Mouse (Mus musculus) hindlimb bud, embryonic 11.5 days (tissue): ENCODE measurements around the gene Gm49383.
A peak's percentile ranks its signal among the peaks of the same experiment; 100 is the strongest.

Experiments
- DNase-seq: peaks from one replicate; pipeline ENCODE4 v3.0.0-alpha.2; 2012; ENCODE audit warnings: low read depth, low spot score; ENCODE audit errors: extremely low spot score

Gene Gm49383

GRCm38 (mm10) chr12:69204052-69204833, 7.3 kb upstream of the Gm49383 start, which contains the start of gene Gm49384:
Gene Gm49384, minus strand, starts transcription at chr12:69204267.
- no peak for DNase-seq

GRCm38 (mm10) chr12:69198985-69199384, 2.1 kb upstream of the Gm49383 start:
- DNase-seq = no peak

- DNase-seq = peak; percentile 49
Measured at GRCm38 (mm10) chr12:69198164-69198535, 1.2 kb upstream of the Gm49383 start, which contains the start of gene Dnaaf2. Gene Dnaaf2, minus strand, starts transcription at chr12:69198429.

- no peak for DNase-seq
Measured at GRCm38 (mm10) chr12:69197378-69198163, 667 bp upstream of the Gm49383 start.

GRCm38 (mm10) chr12:69192637-69193036, 4.3 kb downstream of the Gm49383 start:
- DNase-seq = no peak

- no peak for DNase-seq
Measured at GRCm38 (mm10) chr12:69191396-69191795, 5.5 kb downstream of the Gm49383 start.

- no peak for DNase-seq
Measured at GRCm38 (mm10) chr12:69190522-69190921, 6.4 kb downstream of the Gm49383 start.

GRCm38 (mm10) chr12:69190074-69190473, 6.8 kb downstream of the Gm49383 start:
- no peak for DNase-seq

- no peak for DNase-seq
Measured at GRCm38 (mm10) chr12:69186811-69187471, 10.0 kb downstream of the Gm49383 start.

- no peak for DNase-seq
Measured at GRCm38 (mm10) chr12:69185371-69185770, 11.5 kb downstream of the Gm49383 start.

GRCm38 (mm10) chr12:69184342-69185295, 12.3 kb downstream of the Gm49383 start:
- DNase-seq = no peak

GRCm38 (mm10) chr12:69183583-69184308, 13.2 kb downstream of the Gm49383 start, which contains the start of the genes Rpl36al and Mgat2:
Gene Rpl36al, minus strand, starts transcription at chr12:69184083.
Gene Mgat2, plus strand, starts transcription at chr12:69184157.
- peak; percentile 98 for DNase-seq

GRCm38 (mm10) chr12:69181800-69182199, 15.1 kb downstream of the Gm49383 start:
- no peak for DNase-seq

GRCm38 (mm10) chr12:69179371-69179770, 17.5 kb downstream of the Gm49383 start:
- no peak for DNase-seq

GRCm38 (mm10) chr12:69177526-69177925, 19.4 kb downstream of the Gm49383 start:
- no peak for DNase-seq

GRCm38 (mm10) chr12:69175975-69176374, 20.9 kb downstream of the Gm49383 start:
- no peak for DNase-seq

GRCm38 (mm10) chr12:69171307-69171706, 25.6 kb downstream of the Gm49383 start:
- no peak for DNase-seq

GRCm38 (mm10) chr12:69168461-69169106, 28.3 kb downstream of the Gm49383 start, which contains the start of gene Lrr1:
Gene Lrr1, plus strand, starts transcription at chr12:69168814.
- DNase-seq = peak; percentile 57
